Mouse (Mus musculus): ENCODE data around the gene Art2b. TPM values are rescaled to one million over a fixed set of nuclear protein-coding genes. Genes with fewer than 3 reads are reported as not detected.

Gene Art2b
- polyA plus RNA-seq, 1 experiment from 2014 or later = not detected

- no peak for ATAC-seq (ENCODE audit: insufficient read depth, low FRiP score)
- no peak overlapping the region for H3K9ac ChIP-seq (ENCODE audit: low read length)
- no peak overlapping the region for H3K27ac ChIP-seq (ENCODE audit: low read length)
- H3K4me2 ChIP-seq (ENCODE audit: low read depth, low read length) = no peak overlapping the region
- H3K4me3 ChIP-seq (replicated peaks; ENCODE audit: low read length) = no peak overlapping the region
- 50% methylated on average over 7 of the region's 7 CpGs for WGBS
- H3K4me1 ChIP-seq (ENCODE audit: control insufficient read depth, insufficient read depth, low read length) = no peaks in the 10 kb centered on the region
- no peaks in the 10 kb centered on the region for H3K9me3 ChIP-seq (replicated peaks; ENCODE audit: control insufficient read depth, low read length)
- no peaks in the 10 kb centered on the region for H3K36me3 ChIP-seq (ENCODE audit: control insufficient read depth, insufficient read depth, low read length)
- no peaks in the 10 kb centered on the region for H3K27me3 ChIP-seq (ENCODE audit: control insufficient read depth, insufficient read depth, low read length)
Measured at GRCm38 (mm10) chr7:101550686-101551485, 34.5 kb downstream of the Art2b start.

GRCm38 (mm10) chr7:101549266-101549665 lies 36.1 kb downstream of the Art2b start:
- no peaks in the 10 kb centered on the region for H3K4me1 ChIP-seq (ENCODE audit: control insufficient read depth, insufficient read depth, low read length)
- H3K4me2 ChIP-seq (ENCODE audit: low read depth, low read length) = no peak overlapping the region
- no peak overlapping the region for H3K4me3 ChIP-seq (replicated peaks; ENCODE audit: low read length)
- H3K36me3 ChIP-seq (ENCODE audit: control insufficient read depth, insufficient read depth, low read length) = no peaks in the 10 kb centered on the region
- WGBS = 89% methylated on average over 3 of the region's 3 CpGs
- H3K9me3 ChIP-seq (replicated peaks; ENCODE audit: control insufficient read depth, low read length) = no peaks in the 10 kb centered on the region
- H3K9ac ChIP-seq (ENCODE audit: low read length) = no peak overlapping the region
- no peak for ATAC-seq (ENCODE audit: insufficient read depth, low FRiP score)
- no peak overlapping the region for H3K27ac ChIP-seq (ENCODE audit: low read length)
- H3K27me3 ChIP-seq (ENCODE audit: control insufficient read depth, insufficient read depth, low read length) = no peaks in the 10 kb centered on the region

DNA sequence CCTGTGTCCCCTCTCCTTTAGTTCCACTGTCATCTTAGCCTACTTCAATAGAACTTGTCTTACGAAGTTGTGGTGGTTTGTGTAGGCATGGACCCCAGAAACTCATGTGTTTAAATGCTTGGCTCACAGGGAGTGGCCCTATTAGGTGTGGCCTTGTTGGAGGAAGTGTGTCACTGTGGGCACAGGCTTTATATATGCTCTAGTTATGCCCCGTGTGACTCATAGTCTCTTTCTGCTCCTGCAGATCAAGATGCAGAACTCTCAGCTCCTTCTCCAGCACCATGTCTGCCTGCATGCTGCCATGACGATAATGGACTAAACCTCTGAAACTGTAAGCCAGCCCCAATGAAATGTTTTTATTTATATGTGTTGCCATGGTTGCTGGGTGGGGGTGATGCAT lies 37.7 kb downstream of the Art2b start:
- H3K4me3 ChIP-seq (replicated peaks; ENCODE audit: low read length) = no peak overlapping the region
- no peaks in the 10 kb centered on the region for H3K4me1 ChIP-seq (ENCODE audit: control insufficient read depth, insufficient read depth, low read length)
- 65% methylated on average over 3 of the region's 3 CpGs for WGBS
- no peak overlapping the region for H3K4me2 ChIP-seq (ENCODE audit: low read depth, low read length)
- H3K9me3 ChIP-seq (replicated peaks; ENCODE audit: control insufficient read depth, low read length) = no peaks in the 10 kb centered on the region
- H3K36me3 ChIP-seq (ENCODE audit: control insufficient read depth, insufficient read depth, low read length) = no peaks in the 10 kb centered on the region
- no peak overlapping the region for H3K9ac ChIP-seq (ENCODE audit: low read length)
- H3K27me3 ChIP-seq (ENCODE audit: control insufficient read depth, insufficient read depth, low read length) = no peaks in the 10 kb centered on the region
- ATAC-seq (ENCODE audit: insufficient read depth, low FRiP score) = no peak
- H3K27ac ChIP-seq (ENCODE audit: low read length) = no peak overlapping the region

DNA sequence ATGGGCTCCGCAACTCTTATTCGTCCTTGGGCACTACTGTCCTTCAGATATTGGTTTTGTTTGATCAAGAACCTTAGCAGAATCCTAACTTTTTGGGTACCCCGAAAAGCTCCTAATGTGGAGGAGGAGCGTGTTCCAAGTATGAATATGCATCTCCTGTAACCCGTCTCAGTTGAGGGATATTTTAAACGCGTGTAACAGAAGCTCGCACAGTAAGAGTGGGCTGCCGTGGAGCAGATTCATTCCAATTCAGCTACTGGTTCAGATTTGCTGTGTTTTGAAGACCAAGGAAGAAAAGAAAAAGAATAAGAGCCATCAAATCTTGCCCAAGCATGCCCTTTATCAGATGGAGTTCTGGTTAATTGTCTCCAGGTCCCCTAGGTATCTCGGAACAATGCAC lies 43.7 kb downstream of the Art2b start:
- Histone ChIP-seq H3K27me3 (ENCODE audit: control insufficient read depth, insufficient read depth, low read length) (no peaks in the 10 kb centered on the region), H3K36me3 (ENCODE audit: control insufficient read depth, insufficient read depth, low read length) (no peaks in the 10 kb centered on the region), H3K9ac (ENCODE audit: low read length) (no peak overlapping the region), H3K27ac (ENCODE audit: low read length) (no peak overlapping the region), H3K4me1 (ENCODE audit: control insufficient read depth, insufficient read depth, low read length) (0 out of 2 replicates have a peak, but pooled peaks cover 2% of the 10 kb centered on the region), H3K4me2 (ENCODE audit: low read depth, low read length) (no peak overlapping the region), H3K4me3 (replicated peaks; ENCODE audit: low read length) (no peak overlapping the region), H3K9me3 (replicated peaks; ENCODE audit: control insufficient read depth, low read length) (no peaks in the 10 kb centered on the region)
- ATAC-seq (ENCODE audit: insufficient read depth, low FRiP score) = no peak
- WGBS = 77% methylated on average over 10 of the region's 10 CpGs

- no peak overlapping the region for H3K4me3 ChIP-seq (replicated peaks; ENCODE audit: low read length)
- H3K27ac ChIP-seq (ENCODE audit: low read length) = no peak overlapping the region
- peak; percentile 50; the same call in 1 of the 2 replicates for ATAC-seq (ENCODE audit: insufficient read depth, low FRiP score)
- H3K4me1 ChIP-seq (ENCODE audit: control insufficient read depth, insufficient read depth, low read length) = 0 out of 2 replicates have a peak, but pooled peaks cover 2% of the 10 kb centered on the region
- H3K4me2 ChIP-seq (ENCODE audit: low read depth, low read length) = no peak overlapping the region
- no peaks in the 10 kb centered on the region for H3K27me3 ChIP-seq (ENCODE audit: control insufficient read depth, insufficient read depth, low read length)
- no peak overlapping the region for H3K9ac ChIP-seq (ENCODE audit: low read length)
- H3K9me3 ChIP-seq (replicated peaks; ENCODE audit: control insufficient read depth, low read length) = no peaks in the 10 kb centered on the region
- H3K36me3 ChIP-seq (ENCODE audit: control insufficient read depth, insufficient read depth, low read length) = no peaks in the 10 kb centered on the region
- 4% methylated on average over 11 of the region's 11 CpGs for WGBS
Measured at GRCm38 (mm10) chr7:101541132-101541531, 44.3 kb downstream of the Art2b start.

DNA sequence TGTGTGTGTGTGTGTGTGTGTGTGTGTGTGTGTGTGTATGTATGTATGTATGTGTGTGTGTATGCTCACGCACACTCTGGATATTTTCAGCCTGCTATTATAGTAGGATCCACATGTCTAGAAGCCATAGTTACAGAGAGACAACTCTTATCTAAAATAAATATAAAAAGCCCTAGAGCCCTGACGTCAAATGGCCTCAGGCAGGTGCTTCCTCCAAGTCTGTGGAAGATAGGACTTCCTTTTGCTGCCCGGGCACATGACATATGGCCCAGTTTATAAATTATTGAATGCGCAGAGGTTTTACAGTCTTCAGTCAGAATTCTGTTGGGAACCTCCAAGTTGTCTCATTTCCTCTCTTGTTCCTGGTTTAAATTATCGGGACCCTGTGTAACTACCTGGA lies 44.7 kb downstream of the Art2b start:
- no peak overlapping the region for H3K27ac ChIP-seq (ENCODE audit: low read length)
- no peak for ATAC-seq (ENCODE audit: insufficient read depth, low FRiP score)
- no peaks in the 10 kb centered on the region for H3K9me3 ChIP-seq (replicated peaks; ENCODE audit: control insufficient read depth, low read length)
- H3K27me3 ChIP-seq (ENCODE audit: control insufficient read depth, insufficient read depth, low read length) = no peaks in the 10 kb centered on the region
- H3K4me3 ChIP-seq (replicated peaks; ENCODE audit: low read length) = no peak overlapping the region
- 62% methylated on average over 5 of the region's 5 CpGs for WGBS
- H3K4me1 ChIP-seq (ENCODE audit: control insufficient read depth, insufficient read depth, low read length) = 0 out of 2 replicates have a peak, but pooled peaks cover 2% of the 10 kb centered on the region
- no peak overlapping the region for H3K4me2 ChIP-seq (ENCODE audit: low read depth, low read length)
- H3K9ac ChIP-seq (ENCODE audit: low read length) = no peak overlapping the region
- no peaks in the 10 kb centered on the region for H3K36me3 ChIP-seq (ENCODE audit: control insufficient read depth, insufficient read depth, low read length)

DNA sequence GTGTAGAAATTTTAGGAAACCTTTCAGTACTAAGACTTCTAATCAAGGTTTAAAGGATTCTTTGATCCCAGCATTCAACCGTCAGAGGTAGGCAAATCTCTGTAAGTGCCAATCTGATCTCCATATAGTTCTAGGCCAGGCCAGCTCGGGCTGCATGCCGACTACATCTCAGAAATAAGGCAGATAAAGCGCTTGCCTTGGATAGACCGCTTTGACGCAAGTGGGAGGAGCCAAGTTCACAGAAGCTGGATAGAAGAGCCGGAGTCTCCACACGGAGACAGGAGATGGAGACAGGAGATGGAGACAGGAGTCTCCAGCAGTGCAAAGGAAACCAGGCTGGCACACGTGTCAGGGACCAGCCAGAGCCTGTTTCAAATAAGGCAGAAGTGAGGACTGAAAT lies 45.6 kb downstream of the Art2b start:
- no peak overlapping the region for H3K4me3 ChIP-seq (replicated peaks; ENCODE audit: low read length)
- H3K9ac ChIP-seq (ENCODE audit: low read length) = no peak overlapping the region
- 0 out of 2 replicates have a peak, but pooled peaks cover 2% of the 10 kb centered on the region for H3K4me1 ChIP-seq (ENCODE audit: control insufficient read depth, insufficient read depth, low read length)
- H3K36me3 ChIP-seq (ENCODE audit: control insufficient read depth, insufficient read depth, low read length) = no peaks in the 10 kb centered on the region
- H3K27ac ChIP-seq (ENCODE audit: low read length) = no peak overlapping the region
- no peak overlapping the region for H3K4me2 ChIP-seq (ENCODE audit: low read depth, low read length)
- H3K9me3 ChIP-seq (replicated peaks; ENCODE audit: control insufficient read depth, low read length) = no peaks in the 10 kb centered on the region
- no peaks in the 10 kb centered on the region for H3K27me3 ChIP-seq (ENCODE audit: control insufficient read depth, insufficient read depth, low read length)
- WGBS = 42% methylated on average over 9 of the region's 9 CpGs
- ATAC-seq (ENCODE audit: insufficient read depth, low FRiP score) = no peak

DNA sequence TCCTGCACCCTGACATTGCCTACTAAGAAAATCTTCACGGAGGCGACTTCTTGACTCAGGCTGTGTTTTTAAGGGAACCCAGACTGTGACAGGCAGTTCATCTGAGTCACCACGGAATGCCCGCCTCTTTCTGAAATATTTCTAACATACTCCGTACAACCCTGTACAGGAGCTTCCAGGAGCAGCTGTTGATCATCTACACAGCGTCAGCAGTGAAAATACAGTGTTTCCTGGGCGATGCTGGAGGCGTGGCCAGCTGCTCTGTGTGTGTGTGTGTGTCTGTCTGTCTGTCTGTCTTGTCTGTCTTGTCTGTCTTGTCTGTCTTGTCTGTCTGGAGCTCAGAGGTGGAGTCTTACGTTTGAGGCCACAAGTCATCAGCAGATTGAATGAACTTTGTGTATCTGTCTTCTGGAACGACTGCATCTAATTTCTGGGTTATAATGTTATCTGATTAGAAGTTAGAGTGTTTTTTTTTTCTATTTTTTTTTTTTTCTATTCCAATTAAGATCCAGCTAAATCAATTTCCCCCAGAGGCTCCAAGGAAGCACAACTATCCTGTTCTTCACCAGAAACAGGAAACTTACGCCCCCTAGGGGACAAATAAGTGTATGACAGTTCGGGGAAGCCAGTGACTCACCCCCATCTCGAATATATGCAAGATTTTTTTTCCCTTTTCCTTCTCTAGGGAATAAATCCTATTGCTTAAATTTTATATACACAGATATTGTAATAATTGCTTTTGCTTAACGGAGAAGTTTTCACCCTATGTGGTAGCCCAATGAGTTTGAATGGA lies 47.1 kb downstream of the Art2b start:
- Histone ChIP-seq H3K9ac (ENCODE audit: low read length) (no peak overlapping the region; the same call in 1 of the 2 replicates), H3K27me3 (ENCODE audit: control insufficient read depth, insufficient read depth, low read length) (no peaks in the 10 kb centered on the region)

GRCm38 (mm10) chr7:101537541-101537940 lies 47.9 kb downstream of the Art2b start:
- no peak overlapping the region for H3K4me3 ChIP-seq (replicated peaks; ENCODE audit: low read length)
- H3K27me3 ChIP-seq (ENCODE audit: control insufficient read depth, insufficient read depth, low read length) = no peaks in the 10 kb centered on the region
- WGBS = 48% methylated on average over 8 of the region's 8 CpGs
- no peak for ATAC-seq (ENCODE audit: insufficient read depth, low FRiP score)
- no peaks in the 10 kb centered on the region for H3K9me3 ChIP-seq (replicated peaks; ENCODE audit: control insufficient read depth, low read length)
- 0 out of 2 replicates have a peak, but pooled peaks cover 2% of the 10 kb centered on the region for H3K4me1 ChIP-seq (ENCODE audit: control insufficient read depth, insufficient read depth, low read length)
- H3K36me3 ChIP-seq (ENCODE audit: control insufficient read depth, insufficient read depth, low read length) = no peaks in the 10 kb centered on the region
- no peak overlapping the region; the same call in 1 of the 2 replicates for H3K9ac ChIP-seq (ENCODE audit: low read length)
- H3K27ac ChIP-seq (ENCODE audit: low read length) = peak overlapping the region; percentile 53; the same call in 1 of the 2 replicates
- H3K4me2 ChIP-seq (ENCODE audit: low read depth, low read length) = peak overlapping the region; percentile 16; the same call in 1 of the 2 replicates

More for the DNA sequence above, 47.1 kb downstream of the Art2b start:
- WGBS = 29% methylated on average over 14 of the region's 14 CpGs
- Histone ChIP-seq H3K27ac (ENCODE audit: low read length) (peak overlapping the region; percentile 53), H3K36me3 (ENCODE audit: control insufficient read depth, insufficient read depth, low read length) (no peaks in the 10 kb centered on the region), H3K4me3 (replicated peaks; ENCODE audit: low read length) (no peak overlapping the region), H3K4me2 (ENCODE audit: low read depth, low read length) (peak overlapping the region; percentile 16; the same call in 1 of the 2 replicates), H3K9me3 (replicated peaks; ENCODE audit: control insufficient read depth, low read length) (no peaks in the 10 kb centered on the region), H3K4me1 (ENCODE audit: control insufficient read depth, insufficient read depth, low read length) (0 out of 2 replicates have a peak, but pooled peaks cover 2% of the 10 kb centered on the region)
- ATAC-seq (ENCODE audit: insufficient read depth, low FRiP score) = 0 out of 2 replicates have a peak, but pooled peaks have one; percentile 40
